Mouse (Mus musculus): ENCODE results near the gene Pcsk4. TPM values are rescaled to one million over a fixed set of nuclear protein-coding genes. Genes with fewer than 3 reads are reported as not detected.

The Pcsk4 gene
- total RNA-seq, 2 experiments from 2014 or later = 0.84 to 1.0 TPM

DNA sequence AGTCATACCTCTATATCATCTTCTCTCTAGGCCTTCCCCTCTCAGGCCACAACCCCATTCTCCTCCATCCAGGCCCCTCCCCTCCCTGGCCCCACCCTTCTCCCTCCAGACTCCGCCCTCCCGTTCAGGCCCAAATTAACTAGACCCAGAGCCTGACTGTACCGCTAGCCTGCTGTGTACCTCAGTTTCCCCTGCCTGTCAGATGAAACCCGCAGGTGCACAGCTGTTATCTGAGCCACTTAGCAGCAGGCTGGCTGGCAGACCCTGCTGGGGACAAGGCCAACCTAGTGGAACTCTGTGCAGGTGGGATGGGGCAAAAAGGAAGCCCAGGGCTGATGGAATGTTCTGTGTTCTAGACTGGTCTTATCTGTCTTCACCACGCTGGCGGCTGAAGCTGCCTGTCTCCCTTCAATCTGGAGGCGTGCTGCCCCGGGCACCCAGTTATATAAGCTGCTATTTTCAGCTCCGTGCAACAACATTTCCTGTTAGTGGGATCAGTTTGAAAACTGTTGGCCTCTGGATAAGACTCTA lies 14.9 kb upstream of the Pcsk4 start:
- TF ChIP-seq CTCF (IDR thresholded peaks at IDR 0.05) = no peak
- intact Hi-C loops (cut with DNase I) = loop anchor here (5.0 kb wide), 1 partner anchor 33 kb away; no protein-coding TSS in a partner anchor
- peak overlapping the region; percentile 70 for H3K4me3 ChIP-seq
- H3K27ac ChIP-seq = peak overlapping the region; percentile 86
- DNase-seq = peak; percentile 73

DNA sequence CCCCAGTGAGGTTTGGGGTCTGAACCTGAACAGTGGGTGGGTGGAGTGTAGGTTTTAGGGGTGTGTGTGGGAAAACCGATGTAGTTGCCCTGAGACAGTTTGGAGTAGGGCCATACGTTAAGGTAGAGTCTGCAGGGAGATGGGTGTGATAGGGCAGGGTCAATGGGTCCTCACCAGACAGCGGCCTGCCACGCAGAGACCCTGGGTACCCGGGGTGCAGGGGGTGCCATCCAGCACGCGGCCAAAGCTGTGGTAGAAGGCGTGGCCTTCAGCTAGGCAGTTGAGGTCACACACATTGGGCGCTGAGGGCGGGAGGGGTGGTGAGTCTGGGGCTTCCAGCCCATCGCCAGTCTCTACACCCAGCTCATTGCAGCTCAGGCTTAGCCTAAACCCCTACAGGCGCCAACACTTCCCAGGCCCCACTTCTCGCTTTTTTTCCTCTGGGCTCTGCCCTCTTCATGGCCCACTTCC lies 14.2 kb upstream of the Pcsk4 start:
- DNase-seq = peak; percentile 49
- TF ChIP-seq CTCF (IDR thresholded peaks at IDR 0.05) = no peak
- intact Hi-C loops (cut with DNase I) = loop anchor here (5.0 kb wide), 1 partner anchor 34 kb away; no protein-coding TSS in a partner anchor
- H3K4me3 ChIP-seq = peak overlapping the region; percentile 70
- H3K27ac ChIP-seq = peak overlapping the region; percentile 86

DNA sequence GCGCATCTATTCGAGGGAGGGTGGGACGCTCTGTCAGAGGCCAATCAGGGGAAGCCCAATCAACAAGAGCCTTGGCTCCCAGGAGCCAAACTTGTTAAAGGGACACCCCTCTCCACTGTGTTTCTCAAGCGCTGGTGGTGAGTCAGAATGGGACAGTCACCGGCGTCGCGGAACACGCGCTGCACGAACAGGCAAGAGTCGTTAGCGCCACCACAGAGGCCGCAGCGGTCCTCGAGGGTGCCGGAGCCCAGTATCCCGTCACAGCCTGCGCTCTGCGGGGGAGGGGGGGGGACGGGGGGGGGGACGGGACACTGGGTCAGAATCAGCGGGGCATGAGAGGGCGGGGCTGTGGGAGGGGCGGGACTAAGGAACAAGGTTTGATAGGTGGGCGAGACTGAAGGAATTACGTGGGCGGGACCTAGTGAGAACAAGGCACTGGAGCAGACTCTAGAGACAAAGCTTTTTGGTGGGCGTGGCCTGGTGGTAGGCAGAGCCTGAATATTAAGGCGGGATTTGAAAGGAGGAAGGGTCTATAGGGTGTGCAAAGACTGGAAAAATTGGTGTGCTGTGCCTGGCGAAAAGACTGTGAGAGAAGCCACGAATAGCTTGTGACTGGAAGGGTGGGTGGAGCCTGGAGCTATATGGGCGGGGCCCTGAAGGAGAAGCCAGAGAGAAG lies 13.6 kb upstream of the Pcsk4 start:
- TF ChIP-seq CTCF (IDR thresholded peaks at IDR 0.05) = no peak
- peak overlapping the region; percentile 86 for H3K27ac ChIP-seq
- DNase-seq = peak; percentile 57
- peak overlapping the region; percentile 70 for H3K4me3 ChIP-seq
- intact Hi-C loops (cut with DNase I) = loop anchor here (5.0 kb wide), 1 partner anchor 34 kb away; no protein-coding TSS in a partner anchor

DNA sequence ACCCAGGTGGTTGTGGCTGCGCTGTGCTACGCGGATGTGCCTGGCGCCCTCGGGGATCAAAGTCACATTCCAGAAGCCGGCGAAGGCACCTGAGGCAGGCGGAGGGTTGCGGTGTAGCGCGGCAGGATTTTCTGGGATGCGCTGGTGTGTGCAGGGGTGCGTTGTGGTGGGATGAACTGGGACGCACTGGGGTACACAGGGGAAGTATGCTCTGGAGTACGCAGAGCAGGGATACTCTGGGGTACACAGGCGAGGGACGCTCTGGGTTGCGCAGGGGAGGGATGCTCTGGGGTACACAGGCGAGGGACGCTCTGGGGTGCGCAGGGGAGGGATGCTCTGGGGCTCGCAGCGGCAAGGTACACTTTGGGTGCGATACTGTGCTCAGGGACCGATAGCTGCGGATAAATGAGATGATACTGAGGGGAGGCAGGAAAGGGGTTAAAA lies 13.0 kb upstream of the Pcsk4 start:
- no peak for DNase-seq
- TF ChIP-seq CTCF (IDR thresholded peaks at IDR 0.05) = no peak
- intact Hi-C loops (cut with DNase I) = loop anchor here (5.0 kb wide), 1 partner anchor 35 kb away; no protein-coding TSS in a partner anchor
- peak overlapping the region; percentile 86; the same call in 1 of the 2 replicates for H3K27ac ChIP-seq
- peak overlapping the region; percentile 70 for H3K4me3 ChIP-seq

DNA sequence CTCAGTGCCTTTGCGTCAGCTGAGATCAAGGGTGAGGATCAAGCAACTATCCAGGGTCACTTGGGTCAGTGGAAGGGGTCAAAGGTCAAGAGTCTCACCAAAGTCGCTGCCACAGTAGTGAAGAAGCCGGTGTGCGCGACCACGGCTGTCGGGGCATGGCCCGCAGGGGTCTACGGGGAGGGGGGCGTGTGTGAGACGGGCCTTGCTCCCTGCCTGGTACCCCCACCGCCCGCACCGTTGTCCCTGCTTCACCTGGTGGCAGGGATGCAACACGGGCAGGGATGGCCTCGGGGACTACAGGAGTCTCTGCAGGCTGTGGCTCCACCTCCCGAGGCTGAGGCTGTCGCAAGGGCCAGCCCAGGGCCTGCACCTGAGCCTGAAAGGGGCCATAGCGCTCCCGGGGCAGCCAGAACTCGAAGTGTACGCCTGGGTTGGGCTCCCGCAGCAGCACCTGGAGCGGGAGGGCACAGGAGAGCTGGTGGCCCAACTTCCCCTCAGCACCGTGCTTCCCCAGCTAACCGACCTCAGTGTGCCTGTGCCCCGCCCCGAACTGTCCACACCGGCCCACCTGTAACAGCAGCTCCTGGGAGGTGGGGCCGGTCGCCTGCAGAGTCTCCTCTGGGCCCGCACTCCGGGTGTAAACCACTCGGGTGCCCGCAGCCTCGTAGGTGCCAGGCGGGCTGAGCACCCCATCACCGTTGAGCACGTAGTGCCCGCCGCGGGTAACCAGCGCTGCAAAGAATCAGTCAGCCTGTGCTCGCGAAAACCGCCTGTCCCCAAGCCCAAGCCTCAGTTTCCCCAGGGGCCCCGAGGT lies 12.4 kb upstream of the Pcsk4 start:
- intact Hi-C loops (cut with DNase I) = loop anchor here (5.0 kb wide), 1 partner anchor 36 kb away; no protein-coding TSS in a partner anchor
- TF ChIP-seq CTCF (IDR thresholded peaks at IDR 0.05) = no peak

DNA sequence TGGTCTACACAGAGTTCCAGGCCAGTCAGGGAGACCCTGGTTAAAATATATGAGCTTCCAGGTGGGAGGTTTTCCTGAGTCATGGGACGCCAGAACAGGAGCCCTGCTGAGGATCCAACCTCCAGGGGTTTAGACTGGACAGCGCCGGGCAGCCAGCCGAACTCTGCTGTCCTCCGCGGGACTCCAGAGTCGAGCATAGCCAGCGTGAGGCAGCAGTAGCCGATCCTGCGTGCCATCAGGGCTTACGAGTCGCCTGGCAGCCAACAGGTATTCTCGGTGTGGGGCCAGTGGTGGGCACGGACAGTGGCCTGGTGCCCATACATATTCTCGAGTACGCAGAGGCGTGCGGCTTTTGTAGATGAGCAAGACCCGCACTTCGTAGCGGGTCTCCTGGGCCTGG lies 11.7 kb upstream of the Pcsk4 start:
- peak overlapping the region; percentile 44; the same call in 1 of the 2 replicates for H3K27ac ChIP-seq
- no peak for TF ChIP-seq CTCF (IDR thresholded peaks at IDR 0.05)
- H3K4me3 ChIP-seq = no peak overlapping the region
- DNase-seq = no peak
- intact Hi-C loops (cut with DNase I) = loop anchor here (5.0 kb wide), 1 partner anchor 36 kb away; no protein-coding TSS in a partner anchor

More for the DNA sequence above, 12.4 kb upstream of the Pcsk4 start:
- no peak overlapping the region for H3K27ac ChIP-seq
- H3K4me3 ChIP-seq = no peak overlapping the region
- peak; percentile 31 for DNase-seq

DNA sequence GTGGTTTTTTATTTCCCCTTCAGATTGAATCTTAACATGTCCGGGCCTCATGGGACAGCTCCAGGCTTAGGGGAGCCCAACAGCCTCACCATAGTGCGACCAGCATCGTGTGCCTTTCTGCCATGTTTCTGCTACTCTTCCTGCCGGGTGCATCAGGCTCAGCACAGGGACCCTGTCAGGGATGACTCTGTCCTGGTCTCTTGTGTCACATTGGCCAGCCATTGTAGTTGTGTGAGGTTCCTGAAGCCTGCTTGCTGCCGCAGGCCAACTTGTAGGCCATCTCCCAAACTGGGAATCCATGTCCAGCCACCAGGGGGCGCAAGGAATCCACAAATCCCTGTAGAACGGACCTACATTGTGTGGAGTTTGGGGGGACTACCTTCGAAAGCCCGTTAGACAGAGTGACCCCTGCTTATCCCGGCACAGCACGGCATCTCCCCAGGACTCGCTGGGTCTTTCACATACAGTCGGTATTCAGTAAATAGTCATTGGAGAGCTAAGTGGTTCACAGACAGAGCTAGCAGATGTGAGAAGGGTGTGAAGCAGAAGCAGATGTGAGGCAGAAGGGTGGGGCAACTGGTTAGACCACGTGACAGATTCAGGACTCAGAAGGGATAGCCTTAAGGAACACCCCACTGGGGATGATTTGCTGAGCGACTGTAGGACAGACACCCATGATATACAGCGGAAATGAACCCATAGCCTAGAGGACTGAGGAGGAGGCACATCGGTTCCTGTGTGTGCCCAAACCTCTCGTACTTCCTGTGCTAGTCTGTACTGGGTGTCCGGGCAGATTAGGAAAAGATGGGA lies 10.8 kb upstream of the Pcsk4 start:
- H3K27ac ChIP-seq = peak overlapping the region; percentile 44
- intact Hi-C loops (cut with DNase I) = loop anchor here (5.0 kb wide), 1 partner anchor 37 kb away; no protein-coding TSS in a partner anchor
- peak; percentile 90 for DNase-seq
- peak; percentile 97; the same call in 1 of the 2 replicates for TF ChIP-seq CTCF (IDR thresholded peaks at IDR 0.05)
- peak overlapping the region; percentile 54 for H3K4me3 ChIP-seq

DNA sequence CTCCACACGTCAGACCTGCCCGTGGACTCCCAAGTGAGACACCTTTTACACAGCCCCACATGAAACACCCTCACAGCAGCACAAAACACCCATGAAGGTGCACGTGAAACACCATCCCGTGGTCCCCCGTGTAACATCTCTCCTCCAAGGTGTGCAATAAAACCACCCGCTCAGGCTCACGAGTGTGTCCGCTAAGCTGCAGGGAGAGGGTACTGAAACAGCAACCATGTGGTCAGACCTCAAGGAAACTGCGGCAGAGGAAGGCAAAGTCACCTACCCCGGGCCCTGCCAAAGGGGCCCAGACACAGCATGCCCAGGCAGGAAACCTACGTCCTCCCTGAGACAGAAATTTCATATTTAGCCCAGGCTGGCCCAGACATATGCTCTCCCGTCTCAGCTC lies 7.0 kb upstream of the Pcsk4 start:
- Histone ChIP-seq H3K27ac (no peak overlapping the region), H3K4me3 (no peak overlapping the region)
- intact Hi-C loops (cut with DNase I) = no loop called here
- no peak for DNase-seq
- no peak for TF ChIP-seq CTCF (IDR thresholded peaks at IDR 0.05)

DNA sequence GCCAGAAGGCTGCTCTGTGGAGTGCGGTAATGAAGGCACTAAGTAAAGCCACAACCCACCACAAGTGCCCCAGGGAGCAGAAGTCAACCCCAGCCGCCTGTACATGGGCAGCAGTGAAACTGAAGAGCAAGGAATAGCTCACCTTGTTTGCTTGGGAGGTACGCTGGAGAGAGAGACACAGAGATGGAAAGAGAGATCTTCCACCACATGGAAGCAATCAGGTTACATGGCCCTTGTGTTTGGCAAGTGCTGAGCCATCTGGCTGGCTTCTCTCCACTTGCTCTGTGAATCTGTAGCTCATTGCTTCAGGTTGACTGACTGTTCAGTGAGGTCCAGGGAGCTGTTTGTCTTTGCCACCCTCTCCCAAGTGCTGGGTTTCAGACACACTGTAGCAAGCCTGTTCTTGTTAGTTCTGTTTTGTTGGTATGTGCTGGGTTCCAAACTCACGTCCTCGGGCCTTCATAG lies 3.3 kb upstream of the Pcsk4 start:
- Histone ChIP-seq H3K27ac (no peak overlapping the region), H3K4me3 (no peak overlapping the region)
- TF ChIP-seq CTCF (IDR thresholded peaks at IDR 0.05) = no peak
- intact Hi-C loops (cut with DNase I) = no loop called here
- no peak for DNase-seq

DNA sequence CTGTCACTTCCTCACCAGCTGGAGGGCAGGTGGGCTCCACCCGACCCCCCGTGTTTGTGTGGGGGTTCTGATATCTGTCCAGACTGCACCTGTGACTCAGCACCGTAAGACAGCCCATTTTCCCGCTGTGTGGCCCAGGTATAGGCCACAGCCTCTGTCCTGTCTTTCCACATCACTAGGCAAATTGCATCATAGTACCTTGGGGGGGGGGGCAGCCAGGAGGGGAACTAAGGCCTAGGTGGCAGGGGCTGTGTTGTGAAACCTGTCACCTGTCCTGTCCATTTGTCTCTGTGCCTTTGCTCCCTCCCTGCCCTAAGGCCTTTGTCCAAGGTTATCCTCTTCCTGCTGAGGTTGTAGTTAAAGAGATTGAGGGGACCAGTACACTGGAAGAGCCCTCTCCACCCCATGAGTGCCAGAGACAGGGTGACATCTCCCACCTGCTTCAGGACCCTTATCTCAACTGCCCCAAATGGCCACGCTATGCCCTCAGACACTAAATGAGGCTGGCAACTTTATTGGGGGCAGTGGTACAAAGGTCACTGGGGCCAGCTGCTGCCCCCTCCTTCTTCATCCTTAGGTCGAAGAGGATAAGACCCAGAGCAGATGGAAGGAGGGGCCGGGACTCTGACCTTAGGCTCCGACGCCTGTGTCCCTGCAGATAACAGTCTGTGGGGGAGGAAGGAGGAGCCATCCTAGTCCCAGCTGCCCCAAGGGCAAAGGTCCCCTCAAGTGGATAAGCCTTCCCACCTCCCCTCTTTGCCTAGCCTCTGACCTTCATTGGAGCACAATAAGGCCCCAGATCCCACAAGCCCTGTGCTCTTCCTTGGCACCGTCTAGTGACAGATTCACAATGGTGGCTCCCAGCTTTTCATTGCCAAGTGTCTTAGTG lies 2.6 kb upstream of the Pcsk4 start:
- no peak overlapping the region for H3K27ac ChIP-seq
- H3K4me3 ChIP-seq = no peak overlapping the region
- DNase-seq = no peak
- intact Hi-C loops (cut with DNase I) = no loop called here
- no peak for TF ChIP-seq CTCF (IDR thresholded peaks at IDR 0.05)

DNA sequence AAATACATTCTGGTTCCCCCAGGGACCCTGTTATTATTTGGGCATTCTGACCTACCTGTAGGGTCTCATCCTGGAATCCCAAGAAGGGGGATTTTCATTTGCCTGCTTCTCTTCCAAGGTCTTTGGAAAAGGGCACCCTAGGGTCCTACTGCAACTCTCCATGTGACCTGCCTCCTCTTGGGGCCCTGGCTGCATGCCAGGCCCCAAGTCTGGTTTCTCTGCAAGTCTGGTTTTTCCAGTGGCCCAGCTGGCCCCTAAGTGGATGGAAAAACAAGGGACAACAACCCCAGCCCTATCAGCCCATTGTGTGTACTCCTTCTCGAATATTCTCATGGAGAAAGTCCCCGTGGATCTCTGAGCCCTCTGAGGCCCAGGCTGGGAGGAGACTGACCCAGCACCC lies 1.6 kb upstream of the Pcsk4 start:
- no peak overlapping the region for H3K4me3 ChIP-seq
- no peak for TF ChIP-seq CTCF (IDR thresholded peaks at IDR 0.05)
- no peak overlapping the region for H3K27ac ChIP-seq
- DNase-seq = no peak
- intact Hi-C loops (cut with DNase I) = no loop called here

Data from gastrocnemius, adult 2 months (tissue).